Comparison of ENCODE assay signal across 10 mouse cellular contexts in the genomic region with DNA sequence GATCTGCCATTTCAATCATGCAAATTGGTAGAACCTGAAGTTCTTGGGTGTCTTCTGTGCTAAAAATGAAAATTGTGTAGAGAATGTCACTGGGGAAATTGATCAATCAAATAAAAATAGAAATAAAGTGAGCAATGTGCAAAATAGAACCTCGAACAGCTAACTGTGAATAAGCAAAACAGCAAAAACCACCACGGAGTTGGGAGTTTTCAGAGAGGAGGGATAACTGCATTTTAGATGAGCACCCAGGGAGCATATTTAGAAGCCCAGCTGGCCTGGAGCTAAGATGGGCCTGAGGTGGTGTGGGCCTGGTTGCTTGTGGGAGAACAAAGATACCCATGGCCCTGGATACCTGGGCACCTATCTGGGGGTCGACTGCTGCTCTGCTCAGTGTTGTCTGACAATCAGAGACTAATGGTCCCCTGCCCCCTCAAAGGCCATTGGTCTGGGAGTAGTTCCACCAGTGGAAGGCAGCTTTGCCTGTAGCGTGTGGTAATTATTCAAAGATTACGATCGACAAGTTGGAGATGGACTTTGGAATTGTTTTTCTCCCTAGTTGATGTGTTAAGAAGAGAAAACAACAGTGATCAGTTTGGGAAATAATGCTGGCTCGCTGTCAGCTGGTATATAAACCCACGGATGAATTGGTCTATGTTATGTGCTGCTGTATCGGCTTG. TPM values are rescaled to one million over a fixed set of nuclear protein-coding genes. Genes with fewer than 3 reads are reported as not detected.
DNase-seq lines count a peak whose midpoint lies in the region; ATAC-seq and TF ChIP-seq lines count a peak whose summit lies in the region.
"Had no signal": no experiment of that assay in that cellular context is flagged by ENCODE, and none has a peak within 500 bp of the region (broad histone marks: within the 10 kb centered on the region; RNA-seq: fewer than 3 reads in every experiment).

No protein-coding gene starts in this region.

- H3K27me3 ChIP-seq in kidney, postnatal 0 days (ENCODE audit: insufficient read depth, low read length), result no peaks in the 10 kb centered on the region
- H3K27me3 ChIP-seq in embryonic facial prominence, embryonic 13.5 days, result no peaks in the 10 kb centered on the region
- H3K27me3 ChIP-seq in forebrain, embryonic 15.5 days, result no peaks in the 10 kb centered on the region
- no peaks in the 10 kb centered on the region for H3K27me3 ChIP-seq in midbrain, embryonic 16.5 days (ENCODE audit: control insufficient read depth, insufficient read depth, low read depth, low read length)

- TF ChIP-seq CTCF in kidney, postnatal 0 days (IDR thresholded peaks at IDR 0.05; ENCODE audit: low read depth), result no peak

- peak overlapping the region; percentile 8; the same call in 1 of the 2 replicates for H3K4me2 ChIP-seq in kidney, postnatal 0 days (ENCODE audit: low read length)
- H3K4me2 ChIP-seq in embryonic facial prominence, embryonic 13.5 days, result peak overlapping the region; percentile 39
- peak overlapping the region; percentile 32 for H3K4me2 ChIP-seq in forebrain, embryonic 15.5 days (replicated peaks)
- H3K4me2 ChIP-seq in midbrain, embryonic 16.5 days (ENCODE audit: low read length), result peak overlapping the region; percentile 42

- WGBS in kidney, postnatal 0 days, result 44% methylated on average over 9 of the region's 9 CpGs
- 49% methylated on average over 9 of the region's 9 CpGs for WGBS in embryonic facial prominence, embryonic 13.5 days
- WGBS in forebrain, embryonic 15.5 days, result 50% methylated on average over 9 of the region's 9 CpGs
- WGBS in midbrain, embryonic 16.5 days, result 44% methylated on average over 9 of the region's 9 CpGs

- ATAC-seq in kidney, postnatal 0 days (replicated peaks; ENCODE audit: low FRiP score, low read depth), result no peak
- ATAC-seq in embryonic facial prominence, embryonic 13.5 days (ENCODE audit: insufficient number of reproducible peaks, insufficient read depth, low FRiP score, low TSS enrichment, low read depth), result no peak
- peak; percentile 12; the same call in 1 of the 2 replicates for ATAC-seq in forebrain, embryonic 15.5 days (replicated peaks)
- ATAC-seq in midbrain, embryonic 16.5 days, result no peak

- H3K4me1 ChIP-seq in kidney, postnatal 0 days (replicated peaks; ENCODE audit: insufficient read depth, low read length), result peaks cover 29% of the 10 kb centered on the region
- peaks cover 44% of the 10 kb centered on the region for H3K4me1 ChIP-seq in embryonic facial prominence, embryonic 13.5 days
- peaks cover 36% of the 10 kb centered on the region for H3K4me1 ChIP-seq in forebrain, embryonic 15.5 days
- H3K4me1 ChIP-seq in midbrain, embryonic 16.5 days (ENCODE audit: control insufficient read depth, insufficient read depth, low read length), result peaks cover 30% of the 10 kb centered on the region

- H3K9me3 ChIP-seq in kidney, postnatal 0 days (replicated peaks; ENCODE audit: low read length), result no peaks in the 10 kb centered on the region
- H3K9me3 ChIP-seq in embryonic facial prominence, embryonic 13.5 days, result no peaks in the 10 kb centered on the region
- no peaks in the 10 kb centered on the region for H3K9me3 ChIP-seq in forebrain, embryonic 15.5 days
- no peaks in the 10 kb centered on the region for H3K9me3 ChIP-seq in midbrain, embryonic 16.5 days (replicated peaks; ENCODE audit: control insufficient read depth, low read length, poor library complexity, severe bottlenecking)

- H3K4me3 ChIP-seq in kidney, postnatal 0 days (replicated peaks; ENCODE audit: low read depth, low read length), result no peak overlapping the region
- H3K4me3 ChIP-seq in embryonic facial prominence, embryonic 13.5 days, result no peak overlapping the region
- no peak overlapping the region for H3K4me3 ChIP-seq in forebrain, embryonic 15.5 days
- H3K4me3 ChIP-seq in midbrain, embryonic 16.5 days (ENCODE audit: low read depth, low read length), result no peak overlapping the region

- peak overlapping the region; percentile 57 for H3K27ac ChIP-seq in kidney, postnatal 0 days
- 0 out of 2 replicates have a peak overlapping the region, but pooled peaks have one; percentile 5 for H3K27ac ChIP-seq in embryonic facial prominence, embryonic 13.5 days
- peak overlapping the region; percentile 74 for H3K27ac ChIP-seq in forebrain, embryonic 15.5 days (replicated peaks)
- peak overlapping the region; percentile 76 for H3K27ac ChIP-seq in midbrain, embryonic 16.5 days (ENCODE audit: low read length)

- no peaks in the 10 kb centered on the region for H3K36me3 ChIP-seq in kidney, postnatal 0 days (ENCODE audit: insufficient read depth, low read length)
- H3K36me3 ChIP-seq in embryonic facial prominence, embryonic 13.5 days, result no peaks in the 10 kb centered on the region
- no peaks in the 10 kb centered on the region for H3K36me3 ChIP-seq in forebrain, embryonic 15.5 days
- H3K36me3 ChIP-seq in midbrain, embryonic 16.5 days (ENCODE audit: control insufficient read depth, insufficient read depth, low read length), result no peaks in the 10 kb centered on the region

- no peak for DNase-seq in kidney, postnatal 0 days (ENCODE audit: low spot score)
- DNase-seq in kidney, postnatal 4 days, result no peak
- DNase-seq in thymus, postnatal 0 days (ENCODE audit: low spot score), result no peak
- no peak for DNase-seq in adrenal gland, adult 18-20 months (ENCODE audit: low spot score in 2 of 2)
- DNase-seq: thymus, postnatal 14 days had no signal

- H3K9ac ChIP-seq in kidney, postnatal 0 days (ENCODE audit: low read depth, low read length), result no peak overlapping the region
- no peak overlapping the region for H3K9ac ChIP-seq in embryonic facial prominence, embryonic 13.5 days
- no peak overlapping the region for H3K9ac ChIP-seq in forebrain, embryonic 15.5 days (replicated peaks)
- H3K9ac ChIP-seq in midbrain, embryonic 16.5 days (ENCODE audit: low read depth, low read length), result peak overlapping the region; percentile 30; the same call in 1 of the 2 replicates

RNA-seq across cellular contexts. Expression of a gene that starts 38.0 kb away (rescaled TPM):
- 14.8 and 16.0 TPM in 2 replicates for polyA plus RNA-seq in kidney, postnatal 0 days (2015; fragmentation: Nextera tagmentation; extraction: Ambion mirVana)
- polyA plus RNA-seq in embryonic facial prominence, embryonic 13.5 days (2015; fragmentation: Nextera tagmentation; extraction: Ambion mirVana), result 2.5 and 3.1 TPM in 2 replicates
- polyA plus RNA-seq in forebrain, embryonic 15.5 days (2015; fragmentation: Nextera tagmentation; extraction: Ambion mirVana), result 0.57 and 1.1 TPM in 2 replicates
- polyA plus RNA-seq in midbrain, embryonic 16.5 days (2015; fragmentation: Nextera tagmentation; extraction: Ambion mirVana), result 2.0 and 2.1 TPM in 2 replicates
- polyA plus RNA-seq in thymus, postnatal 0 days (2015; fragmentation: Nextera tagmentation; extraction: Ambion mirVana), result 19.5 and 21.1 TPM in 2 replicates
- total RNA-seq in adrenal gland, adult 18-20 months (2021), result 1 to 10 TPM in 1 of 2 experiments, under 1 TPM in 1; 0.46 to 2.1 TPM
- total RNA-seq: hematopoietic stem cell, adult 5-6 weeks; megakaryocyte-erythroid progenitor cell, adult 5-6 weeks had no signal

Comparison
In these comparisons a context has a peak if more than half of its experiments do, and no peak if none do; other contexts are left out.
1. H3K27ac ChIP-seq: peak in every context shown above with its lines; median percentile 76 in midbrain, embryonic 16.5 days; 74 in forebrain, embryonic 15.5 days; 57 in kidney, postnatal 0 days; 5 in embryonic facial prominence, embryonic 13.5 days.